Mouse (Mus musculus) lung, adult 2 months (tissue): ENCODE measurements around the gene Bcl11b.

Experiments
- CTCF ChIP-seq: fragments of 200-500 bp; IDR thresholded peaks from 2 replicates; pipeline ENCODE4 v1.5.1; 2011; ENCODE audit warnings: mild to moderate bottlenecking, low read length, control low read depth; ENCODE audit not compliant: insufficient read depth
- POLR2A ChIP-seq: fragments of 200-500 bp; IDR thresholded peaks from 2 replicates; pipeline ENCODE4 v1.6.1; 2011; ENCODE audit warnings: low read depth, mild to moderate bottlenecking, control low read depth, low read length, borderline replicate concordance; ENCODE audit errors: extremely low read depth

GRCm38 (mm10) chr12:107969841-107970371 is 33.5 kb downstream of the Bcl11b start:
- TF ChIP-seq POLR2A (no peak), CTCF (no peak)
